Mouse (Mus musculus) gastrocnemius, postnatal 25 days (tissue): Measurements from ENCODE around the gene Gm6583. TPM values are rescaled to one million over a fixed set of nuclear protein-coding genes. Genes with fewer than 3 reads are reported as not detected.

Source experiments
- DNase-seq: peaks from one replicate; pipeline ENCODE4 v3.0.0; 2022
- long read RNA-seq, 2 experiments: library from polyadenylated mRNA; stranded (forward); transcript quantifications; one replicate each; pipeline ENCODE4 v2.0.0; 2021
- total RNA-seq, 2 experiments: library from RNA; stranded (reverse); gene quantifications; 1 replicate in 1 of 2; 2 replicates in 1 of 2; pipeline ENCODE4 v1.2.3; 2021

Gm6583 gene
- total RNA-seq, result not detected
- long read RNA-seq, experiment 1, result 0 reads
- long read RNA-seq, experiment 2, result 0 reads

DNA sequence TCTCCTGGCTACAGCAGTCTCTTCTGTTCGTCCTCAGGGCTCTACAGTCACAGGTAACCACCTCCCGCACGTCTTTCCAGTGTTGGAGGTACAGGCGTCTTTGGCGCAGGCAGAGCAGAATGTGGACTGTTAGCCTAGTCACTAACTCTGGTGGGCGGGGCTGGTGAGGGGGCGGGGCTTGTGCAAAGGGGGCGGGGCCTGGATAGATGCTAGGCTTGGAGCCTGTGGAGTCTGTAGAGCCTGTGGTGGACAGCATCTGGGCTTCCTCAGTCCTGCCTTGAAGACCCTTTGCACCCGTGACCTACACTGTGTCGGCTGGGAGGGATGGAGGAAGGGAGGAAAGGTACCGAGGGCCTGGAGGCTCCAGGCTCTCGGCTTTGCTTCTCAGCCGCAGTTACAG, at the start of gene Gm6583:
Gene Gm6583, minus strand, starts transcription at position 124 of the 400 bp plus-strand sequence.
- DNase-seq, result no peak

DNA sequence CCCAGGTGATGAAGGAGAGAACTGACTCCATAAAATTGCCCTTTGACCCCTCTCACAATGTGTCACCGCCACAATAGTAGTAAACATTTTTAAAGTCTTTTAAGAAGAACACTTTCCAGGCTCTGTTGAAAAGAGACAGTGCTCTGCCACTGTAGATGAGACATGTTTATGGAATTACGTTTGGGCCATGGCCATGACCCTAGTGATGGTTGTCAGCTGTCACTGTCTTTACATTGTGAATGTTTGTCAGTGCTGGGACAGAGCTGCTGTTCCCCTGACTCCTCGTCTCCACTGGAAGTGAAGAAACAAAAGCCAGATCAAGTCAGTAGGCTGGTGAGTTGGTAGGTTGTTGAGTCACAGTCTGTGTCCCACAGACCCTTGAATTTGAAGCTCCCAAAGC, 46.6 kb upstream of the Gm6583 start:
- DNase-seq, result no peak

DNA sequence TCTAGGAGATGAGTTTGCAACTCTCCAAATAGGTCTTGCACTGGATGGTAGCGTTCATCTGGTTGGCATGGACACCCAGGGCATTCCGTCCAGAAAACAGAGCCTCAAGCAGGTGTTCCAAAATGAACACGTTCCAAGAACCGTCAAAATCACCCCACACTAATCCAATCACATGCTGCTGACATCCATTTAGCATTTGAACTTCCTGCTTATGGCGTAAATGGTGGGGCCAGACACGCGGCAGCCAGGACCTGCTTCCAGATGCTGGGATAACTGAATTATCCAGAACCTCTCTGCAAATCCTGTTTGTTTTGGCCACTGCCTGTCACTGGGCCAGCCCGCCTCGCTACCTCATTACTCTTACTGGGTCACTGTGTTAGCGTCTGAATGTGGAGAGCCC, 43.5 kb upstream of the Gm6583 start:
- DNase-seq, result no peak

DNA sequence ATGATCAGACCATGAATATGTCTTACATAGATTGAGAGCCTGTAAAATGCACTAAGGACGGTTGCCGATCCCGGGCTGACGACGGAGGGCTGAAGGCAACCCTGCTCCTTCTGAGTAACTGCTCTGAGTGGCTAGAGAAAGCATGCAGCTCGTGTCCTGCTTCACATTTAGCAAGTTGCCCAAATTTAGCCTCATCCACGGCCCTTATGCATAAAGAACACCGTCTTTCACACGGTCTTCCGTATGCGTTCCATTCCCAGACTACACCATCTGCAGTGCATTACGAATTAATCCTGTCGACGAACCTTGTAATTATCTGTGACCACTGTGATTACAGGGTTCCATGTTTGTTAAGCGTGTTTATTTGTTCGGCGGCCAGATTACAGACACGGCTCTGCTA, 40.2 kb upstream of the Gm6583 start:
- no peak for DNase-seq

DNA sequence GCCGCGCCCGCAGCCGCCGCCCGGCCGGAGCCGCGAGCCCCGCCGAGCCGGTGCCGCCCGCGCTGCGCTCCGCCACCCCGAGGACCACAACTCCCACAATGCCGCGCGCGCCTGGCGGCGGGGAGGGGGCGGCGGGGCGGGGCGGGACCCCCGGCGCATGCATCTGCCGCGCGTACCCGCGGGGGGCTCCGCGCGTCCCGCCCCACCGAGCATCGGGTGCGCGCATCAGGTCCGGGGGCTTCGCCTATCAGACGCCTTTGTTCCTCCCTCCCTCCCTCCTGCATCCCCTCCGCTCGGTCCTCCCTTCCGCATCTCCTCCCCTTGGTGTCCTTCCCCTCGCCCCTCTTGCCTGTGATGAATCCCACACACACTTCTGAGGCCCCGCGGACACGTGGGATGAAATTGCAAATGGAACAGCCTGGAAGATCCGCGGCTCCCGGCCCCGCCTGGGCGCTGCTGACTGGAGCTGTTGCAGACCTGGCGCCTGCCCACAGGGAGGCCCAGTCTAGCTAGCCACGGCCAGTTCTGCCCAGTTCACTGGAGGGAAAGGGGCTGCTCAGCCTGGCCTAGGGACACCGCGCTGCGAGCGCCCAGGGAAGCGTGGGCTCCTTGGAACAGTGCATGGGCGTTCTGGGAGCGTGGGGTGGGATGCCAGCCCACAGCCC, 39.1 kb upstream of the Gm6583 start, which contains the start of gene Asphd2:
Gene Asphd2, minus strand, starts transcription at position 88 of the 665 bp plus-strand sequence.
- DNase-seq, result peak; percentile 20

DNA sequence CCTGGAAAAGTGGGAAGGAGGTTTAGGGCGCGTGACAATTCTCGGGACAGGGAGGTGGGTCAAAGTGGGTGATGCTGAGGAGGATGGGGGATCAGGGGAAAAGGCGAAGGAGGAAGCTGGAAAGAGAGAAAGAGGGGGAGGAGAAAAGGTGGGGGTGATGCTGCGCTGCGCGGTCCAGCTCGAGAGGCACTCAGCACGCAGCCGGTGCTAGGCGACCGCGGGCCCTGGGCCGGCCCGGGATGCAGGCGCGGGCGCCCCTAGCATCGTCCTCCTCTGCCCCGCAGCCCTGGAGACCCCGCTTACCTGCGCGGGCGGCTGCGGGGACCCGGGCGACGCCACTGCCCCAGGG, 38.6 kb upstream of the Gm6583 start:
- no peak for DNase-seq

DNA sequence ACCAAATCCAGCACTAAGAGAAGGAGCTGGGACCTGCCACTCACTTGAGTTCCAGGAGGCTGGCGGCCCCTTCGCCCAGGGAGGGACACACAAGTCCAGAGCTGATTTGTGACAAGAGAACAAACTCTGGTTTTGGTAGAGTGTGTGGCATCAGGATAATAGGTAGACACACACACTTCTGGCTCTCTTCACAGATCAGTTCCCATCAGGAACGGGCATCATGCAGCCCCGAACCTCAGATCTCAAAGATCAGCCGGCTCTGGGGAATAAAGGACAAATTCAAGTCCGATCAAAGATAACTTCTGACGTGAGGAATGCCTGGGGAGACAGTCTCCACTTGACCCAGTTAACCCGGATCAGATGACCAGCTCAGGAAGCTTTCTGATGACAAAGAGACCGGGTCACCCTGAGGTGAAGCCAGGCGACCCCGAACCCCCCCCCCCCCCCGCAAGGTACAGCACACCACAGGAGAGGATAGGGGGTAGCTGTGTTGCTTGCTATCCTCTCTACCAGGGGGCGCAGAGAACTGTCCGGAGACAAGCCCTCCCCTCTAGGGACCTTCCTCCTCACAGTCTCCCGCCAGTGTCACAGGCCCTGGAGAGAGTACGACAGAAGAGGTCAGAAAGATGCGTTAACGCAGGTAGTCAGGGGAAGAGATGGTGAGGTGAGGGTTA, 38.0 kb upstream of the Gm6583 start:
- DNase-seq, result no peak

DNA sequence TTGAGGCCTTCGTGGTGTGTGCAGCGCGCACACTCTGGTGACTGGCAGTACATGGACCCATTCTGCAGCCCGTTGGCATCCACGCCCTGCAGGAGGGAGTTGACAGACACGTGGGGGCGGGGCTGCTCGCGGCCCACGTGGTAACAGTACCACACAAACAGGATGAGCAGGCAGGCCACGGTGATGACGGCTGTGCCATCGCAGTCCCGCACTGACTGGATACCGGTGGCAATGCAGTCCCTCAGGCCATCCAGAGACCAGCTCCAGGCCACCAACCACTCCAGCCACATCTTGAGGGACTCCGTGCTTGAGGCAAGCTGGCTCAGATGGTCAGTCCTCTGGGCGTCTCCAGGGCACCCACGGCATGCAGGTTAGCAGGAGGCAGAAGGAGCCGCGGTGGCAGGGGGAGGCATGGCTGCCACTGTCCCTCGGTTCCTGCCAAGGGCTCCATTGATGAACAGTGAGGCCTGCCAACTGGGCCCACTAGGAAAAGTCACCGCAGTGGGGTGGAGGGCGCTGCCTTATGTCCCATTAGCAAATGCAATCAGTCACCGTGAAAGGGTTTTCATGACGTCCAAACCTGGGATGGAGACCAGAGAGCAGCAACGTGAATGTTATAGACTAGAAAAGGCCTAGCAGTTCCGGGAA, 36.0 kb upstream of the Gm6583 start:
- no peak for DNase-seq

DNA sequence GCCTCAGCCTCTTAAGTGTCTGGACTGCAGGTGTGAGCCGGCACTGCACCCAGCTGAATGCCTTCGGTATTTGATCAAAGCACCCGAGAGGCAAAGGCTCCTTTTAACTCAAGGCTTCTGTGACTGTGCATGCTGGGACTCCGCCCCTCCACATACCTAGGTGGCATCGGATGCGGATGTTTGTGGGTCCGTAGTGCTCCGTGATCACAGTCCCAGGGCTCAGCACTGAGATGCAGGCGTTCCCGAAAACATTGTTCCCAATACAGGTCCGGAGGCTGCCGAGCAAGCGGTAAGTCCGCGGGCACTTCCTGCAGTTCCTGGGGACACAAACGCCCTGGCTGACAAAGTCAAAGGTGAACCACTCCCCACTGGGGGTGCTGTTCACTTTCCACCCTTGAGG, 35.2 kb upstream of the Gm6583 start:
- DNase-seq, result no peak

DNA sequence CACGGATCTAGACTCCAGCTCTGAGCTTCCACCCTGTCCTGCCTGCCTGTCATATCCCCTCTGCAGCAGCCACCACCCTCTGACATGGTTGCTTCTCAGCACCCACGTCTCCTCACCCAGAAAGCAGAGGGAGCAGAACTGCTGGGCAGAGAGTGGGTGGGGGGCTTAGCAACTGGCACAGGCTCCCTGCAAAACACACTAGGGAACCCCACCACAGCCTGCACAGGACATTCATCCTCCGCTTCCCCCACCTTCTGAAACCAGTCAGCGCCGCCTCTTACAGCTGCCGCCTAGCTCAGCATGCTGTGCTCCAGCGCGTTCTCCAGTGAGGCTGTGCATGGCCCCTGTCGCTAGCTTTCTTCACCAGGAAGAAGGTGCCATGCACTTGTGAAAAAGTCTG, 33.5 kb upstream of the Gm6583 start:
- DNase-seq, result no peak

DNA sequence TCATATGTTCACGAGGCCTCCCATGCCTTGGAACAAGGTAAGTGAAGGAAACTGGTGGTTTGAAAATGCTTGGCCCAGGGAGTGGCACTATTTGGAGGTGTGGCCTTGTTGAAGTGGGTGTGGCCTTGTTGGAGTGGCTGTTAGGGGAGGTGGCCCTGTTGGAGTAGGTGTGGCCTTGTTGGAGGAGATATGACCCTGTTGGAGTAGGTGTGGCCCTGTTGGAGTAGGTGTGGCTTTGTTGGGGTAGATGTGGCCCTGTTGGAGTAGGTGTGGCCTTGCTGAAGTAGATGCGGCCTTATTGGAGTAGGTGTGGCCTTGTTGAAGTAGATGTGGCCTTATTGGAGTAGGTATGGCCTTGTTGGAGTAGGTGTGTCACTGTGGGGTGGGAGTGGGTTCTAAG, 30.1 kb upstream of the Gm6583 start:
- DNase-seq, result no peak

DNA sequence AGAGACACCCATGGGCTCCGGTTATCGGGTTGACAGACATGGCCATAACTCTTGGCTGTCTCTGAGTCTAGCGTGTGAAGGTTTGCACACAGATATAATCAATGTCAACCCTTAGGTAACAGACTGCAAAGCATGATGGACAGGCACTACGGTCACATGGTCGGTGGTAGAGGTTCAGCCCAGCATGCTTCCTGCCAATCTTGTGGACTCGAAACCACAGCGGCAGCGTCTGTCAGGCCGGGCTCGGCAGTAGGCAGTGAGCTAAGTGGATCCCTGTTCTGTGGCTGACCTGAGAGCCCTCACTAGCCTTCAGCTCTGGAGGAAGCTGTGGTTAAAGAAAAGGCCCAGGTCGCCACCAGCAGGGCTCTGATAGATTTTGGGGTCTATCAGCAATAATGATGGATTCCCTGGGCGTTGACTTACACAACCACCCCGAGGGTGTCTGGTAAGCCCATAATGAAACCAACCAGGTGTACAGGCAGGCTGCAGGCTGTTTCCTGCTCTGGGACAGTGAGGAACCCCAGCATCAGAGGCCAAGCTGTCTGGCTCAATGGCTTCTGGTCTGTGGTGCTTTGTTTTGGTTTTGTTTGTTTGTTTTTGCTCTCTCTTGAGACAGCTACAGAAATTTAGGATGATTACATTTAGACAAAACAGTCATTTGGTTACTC, 29.1 kb upstream of the Gm6583 start:
- DNase-seq, result no peak

DNA sequence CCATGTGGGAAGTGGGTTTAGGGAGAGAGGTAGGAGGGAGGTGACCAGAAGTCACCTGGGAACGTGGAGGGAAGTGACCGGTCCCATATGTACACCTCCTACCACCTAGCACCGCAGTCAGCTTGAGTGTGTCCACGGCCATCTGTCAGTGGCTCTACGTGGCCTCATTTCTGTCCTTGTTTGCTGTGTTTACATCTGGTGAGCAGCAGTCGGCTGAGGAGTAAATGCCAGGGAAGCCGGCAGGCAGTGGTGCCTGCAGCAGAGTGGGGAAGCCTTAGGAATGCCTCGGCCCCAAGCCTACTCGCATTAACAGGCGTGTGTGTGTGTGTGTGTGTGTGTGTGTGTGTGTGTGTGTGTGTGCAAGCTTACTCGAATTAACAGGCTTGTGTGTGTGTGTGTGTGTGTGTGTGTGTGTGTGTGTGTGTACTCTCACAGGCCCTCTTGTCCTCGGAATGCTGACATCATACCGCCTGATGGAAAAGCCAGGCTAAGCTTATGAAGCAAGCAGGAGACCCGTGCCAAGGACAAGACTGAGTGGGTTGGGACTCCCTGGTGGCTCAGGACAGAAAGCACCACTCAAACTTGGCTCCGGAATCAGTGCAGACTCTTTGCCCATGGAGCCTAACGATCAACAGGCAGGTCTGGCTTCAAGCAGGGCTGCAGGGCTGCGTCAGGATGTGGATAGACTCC, 27.0 kb upstream of the Gm6583 start:
- DNase-seq, result peak; percentile 70

DNA sequence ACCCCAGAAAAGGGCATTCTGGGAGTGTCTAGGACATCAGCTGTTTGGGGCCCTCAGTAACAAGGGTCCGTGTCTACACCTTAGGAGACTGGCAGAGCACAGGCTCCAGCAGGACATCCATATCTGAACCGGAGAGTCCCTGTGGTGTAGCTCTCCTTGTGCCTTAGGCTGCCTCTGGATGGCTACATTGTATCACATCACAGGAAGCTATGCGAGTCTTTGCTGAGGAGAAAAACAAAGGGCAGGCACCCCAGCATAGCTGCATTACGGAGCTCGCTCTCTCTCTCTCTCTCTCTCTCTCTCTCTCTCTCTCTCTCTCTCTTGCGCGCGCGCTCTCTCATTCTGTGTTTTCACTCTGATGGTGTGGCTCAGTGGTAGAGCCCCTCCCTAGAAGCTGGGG, 26.2 kb upstream of the Gm6583 start:
- no peak for DNase-seq

DNA sequence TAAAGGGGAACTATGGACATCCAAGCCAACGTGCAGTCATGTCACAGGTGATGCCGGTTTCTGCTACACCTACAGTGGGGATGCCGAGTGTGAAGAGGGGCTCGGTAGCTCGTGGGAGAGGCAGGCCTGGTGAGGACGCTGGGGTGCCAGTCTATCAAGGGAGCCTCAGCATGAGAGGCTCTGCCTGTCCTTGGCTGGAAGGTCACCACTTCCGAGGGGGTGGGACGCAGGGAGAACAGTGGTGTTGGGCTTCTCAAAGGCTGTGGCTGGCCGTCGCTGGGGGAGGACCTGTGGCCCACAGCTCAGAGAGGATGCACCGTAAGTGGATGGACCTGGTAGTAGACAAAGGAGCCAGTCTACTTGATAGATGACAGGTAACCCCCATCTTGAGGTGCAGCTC, 25.3 kb upstream of the Gm6583 start:
- DNase-seq, result no peak

DNA sequence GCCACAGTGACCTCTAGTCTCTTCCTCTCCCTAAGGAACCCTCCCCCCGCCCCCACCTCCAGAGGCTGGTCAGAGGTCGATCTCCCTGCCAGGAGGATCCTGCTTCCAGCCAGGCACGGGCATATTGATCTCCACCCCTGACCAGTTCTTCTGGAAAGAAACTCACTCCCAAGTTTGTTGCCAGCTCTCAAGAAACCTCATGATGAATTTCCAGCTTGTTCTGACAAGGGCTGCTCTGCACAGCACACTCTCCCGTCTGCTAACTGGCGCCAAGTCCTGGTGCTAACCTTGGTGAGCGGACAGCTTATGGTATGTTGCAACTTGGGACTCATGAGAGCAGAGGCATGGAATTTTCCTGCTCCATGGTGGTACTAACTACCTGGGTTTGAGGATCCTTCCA, 22.9 kb upstream of the Gm6583 start:
- DNase-seq, result no peak

DNA sequence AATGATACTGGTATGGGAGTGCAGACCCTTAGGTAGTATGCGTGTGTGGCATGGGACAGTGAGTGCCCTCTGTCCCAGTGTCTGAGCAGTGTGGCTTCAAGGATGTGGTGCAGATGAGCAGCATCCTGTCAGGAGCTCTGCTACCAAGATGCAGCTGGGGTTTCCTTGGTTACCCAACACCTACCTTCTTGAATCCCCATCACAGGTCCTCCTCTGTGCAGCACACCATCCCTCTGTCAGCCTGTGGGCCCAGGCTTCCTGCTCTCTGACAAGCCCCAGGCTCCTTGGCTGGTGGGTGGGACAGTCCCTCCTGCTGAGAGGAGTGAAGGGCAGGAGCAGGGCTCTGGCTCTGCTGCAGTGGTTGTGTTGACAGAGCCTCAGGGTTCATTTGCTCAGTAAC, 21.5 kb upstream of the Gm6583 start:
- no peak for DNase-seq

DNA sequence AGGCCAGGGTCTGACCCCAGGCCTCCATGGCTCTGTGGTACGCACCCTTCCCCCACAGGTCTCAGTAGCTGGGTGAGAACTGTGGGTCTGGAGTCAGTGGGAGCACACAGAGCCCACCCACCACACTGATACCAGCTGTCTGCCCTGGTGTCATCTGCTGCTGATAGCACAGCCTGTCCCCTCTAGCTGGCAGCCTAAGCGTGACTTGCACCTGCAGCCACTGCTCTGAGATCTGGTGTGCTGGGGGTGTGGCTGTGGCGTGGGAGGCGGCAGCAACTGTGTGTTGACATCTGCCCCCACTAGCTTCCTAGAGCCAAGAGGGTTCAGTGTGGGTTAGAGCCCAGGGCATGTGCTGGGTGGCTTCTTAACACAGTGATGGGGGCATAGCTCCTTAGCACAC, 20.3 kb upstream of the Gm6583 start:
- no peak for DNase-seq

DNA sequence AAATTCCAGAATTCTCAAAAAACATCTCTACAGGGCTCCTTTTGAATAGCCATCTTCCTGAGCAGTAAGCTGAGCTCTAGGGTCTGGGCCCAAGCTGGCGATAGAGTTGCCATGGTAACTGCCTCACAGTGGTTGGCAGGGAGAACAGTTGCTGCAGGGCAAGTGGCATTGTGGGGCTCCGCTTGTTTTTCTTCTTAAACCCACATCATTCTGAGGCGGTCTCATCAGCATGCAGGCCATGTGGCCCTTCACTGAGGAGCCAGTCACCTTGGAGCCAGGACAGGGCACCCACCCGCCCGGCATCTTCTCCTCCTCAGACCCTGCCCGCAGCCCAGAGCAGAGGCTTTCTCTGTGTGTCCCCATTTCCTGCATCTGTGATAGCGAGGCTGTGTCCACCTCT, 16.1 kb upstream of the Gm6583 start:
- no peak for DNase-seq

DNA sequence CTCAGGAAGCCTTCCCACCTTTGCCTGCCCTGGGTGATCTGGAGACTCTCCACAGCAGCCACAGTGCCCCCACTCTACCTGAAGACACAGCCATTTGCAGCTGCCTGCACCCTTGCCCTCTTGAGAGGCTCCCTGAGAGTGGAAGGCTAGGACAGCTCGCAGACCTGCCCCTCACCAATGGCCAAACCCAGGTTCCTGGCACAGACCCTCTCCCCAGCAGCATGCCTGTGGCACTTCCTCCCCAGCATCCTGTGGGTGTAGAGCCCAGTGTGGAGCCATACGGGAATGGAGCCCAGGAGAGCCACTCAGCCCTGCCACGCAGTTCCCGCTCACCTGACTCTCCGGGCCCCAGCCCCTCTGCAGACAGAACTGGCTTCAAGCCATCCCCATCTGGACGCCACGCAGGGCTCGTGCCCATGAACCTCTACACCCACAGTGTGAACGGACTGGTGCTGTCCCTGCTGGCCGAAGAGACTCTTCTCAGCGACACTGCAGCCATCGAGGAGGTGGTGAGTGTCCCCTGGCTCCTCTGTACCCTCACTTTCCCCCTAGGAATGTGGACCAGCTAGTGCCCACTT, 14.5 kb upstream of the Gm6583 start:
- DNase-seq, result no peak

DNA sequence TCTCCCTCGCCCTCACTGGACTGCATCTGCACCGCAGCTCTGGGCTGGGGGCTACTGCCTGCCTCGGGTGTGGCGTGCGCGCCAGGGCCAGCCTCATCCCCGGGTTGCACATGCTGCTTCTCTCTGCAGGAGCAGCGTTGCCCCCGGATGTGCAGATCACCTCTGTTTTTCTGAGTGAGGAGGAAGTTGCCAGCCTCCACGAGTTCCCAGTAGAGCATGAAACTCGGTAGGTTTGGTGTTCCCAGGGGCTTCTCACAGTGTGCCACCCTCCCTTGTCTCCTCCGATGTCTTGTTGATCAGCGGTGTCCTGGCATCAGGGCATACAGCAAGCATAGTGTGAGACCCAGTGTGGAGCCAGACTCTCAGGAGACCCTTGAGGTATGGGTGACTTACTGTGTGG, 13.5 kb upstream of the Gm6583 start:
- no peak for DNase-seq

DNA sequence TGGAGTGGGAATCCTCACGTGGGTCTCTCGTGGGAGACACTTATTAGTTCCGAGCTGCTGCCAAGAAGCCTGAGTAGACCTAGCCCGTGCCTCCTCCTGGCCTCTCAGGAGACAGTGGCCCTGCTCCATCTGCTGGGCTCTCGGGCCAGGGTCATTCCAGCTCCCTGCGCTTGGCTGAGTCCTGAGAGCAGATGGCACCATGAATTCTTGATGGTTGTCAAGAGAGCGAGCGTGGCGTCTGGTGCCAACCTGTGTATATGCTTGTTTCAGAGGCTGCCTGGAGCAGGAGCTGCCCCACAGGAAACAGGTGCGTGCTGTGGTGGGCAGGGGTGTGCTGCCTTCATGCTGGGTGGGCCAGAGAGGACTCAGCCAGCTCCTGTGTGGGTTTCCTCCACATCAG, 12.8 kb upstream of the Gm6583 start:
- no peak for DNase-seq
